Mouse (Mus musculus): ENCODE results near the gene Prkch.
"Not testable (repeated sequence)": the region's sequence is repeated elsewhere in the genome, so short reads cannot be mapped to it uniquely, and the experiment has no call there.

DNA sequence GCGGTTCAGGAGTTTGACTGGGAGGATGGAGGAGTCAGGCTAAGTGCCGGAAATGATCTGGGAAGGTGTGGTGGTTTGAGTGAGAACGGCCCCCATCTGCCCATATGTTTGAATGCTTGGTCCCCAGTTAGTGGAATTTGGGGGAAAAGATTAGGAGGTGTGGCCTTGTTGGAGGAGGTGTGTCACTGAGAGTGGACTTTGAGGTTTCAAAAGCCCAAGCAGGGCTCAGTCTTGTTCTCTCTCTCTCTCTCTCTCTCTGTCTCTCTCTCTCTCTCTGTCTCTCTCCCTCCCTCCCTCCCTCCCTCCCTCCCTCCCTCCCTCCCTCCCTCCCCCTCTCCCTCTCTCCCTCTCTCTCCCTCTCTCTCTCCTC lies 46.5 kb upstream of the Prkch start:
- TF ChIP-seq CTCF (IDR thresholded peaks at IDR 0.05; ENCODE audit: extremely low read depth, insufficient read depth, insufficient read length, insufficient replicate concordance); POLR2A (IDR thresholded peaks at IDR 0.05; ENCODE audit: low read depth, low read length): not testable (repeated sequence)

Measured in spleen, adult 2 months (tissue).